Mouse (Mus musculus): ENCODE results near the gene Apom. TPM values are rescaled to one million over a fixed set of nuclear protein-coding genes. Genes with fewer than 3 reads are reported as not detected.

Gene Apom
- total and polyA plus RNA-seq, 2 experiments from 2014 or later, result 0.11 TPM; not detected in 1

DNA sequence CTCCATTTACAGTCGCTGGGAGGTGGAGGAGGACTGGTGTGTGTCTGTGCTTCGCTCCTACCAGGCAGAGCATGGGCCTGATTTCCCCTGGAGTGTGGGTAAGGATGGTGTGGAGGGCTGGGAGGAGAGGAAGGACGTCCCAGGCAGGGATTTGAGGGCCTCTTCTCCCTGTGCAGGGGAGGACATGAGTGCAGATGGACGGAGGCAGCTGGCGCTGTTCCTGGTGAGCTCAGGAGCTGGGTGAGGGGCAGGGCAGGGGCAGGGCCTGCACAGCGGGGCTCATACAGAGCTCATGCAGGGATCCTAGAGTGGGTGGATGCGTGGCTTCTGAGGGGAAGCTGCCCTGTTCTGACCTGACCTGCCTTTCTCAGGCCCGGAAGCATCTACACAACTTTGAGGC lies 29.6 kb downstream of the Apom start:
- Histone ChIP-seq H3K4me3 (ENCODE audit: low read depth, low read length) (no peak overlapping the region), H3K4me2 (ENCODE audit: low read depth, low read length) (no peak overlapping the region), H3K9ac (replicated peaks; ENCODE audit: low read depth, low read length) (no peak overlapping the region), H3K9me3 (replicated peaks; ENCODE audit: control insufficient read depth, low read length) (no peaks in the 10 kb centered on the region), H3K27me3 (ENCODE audit: control insufficient read depth, insufficient read depth, low read length) (no peaks in the 10 kb centered on the region), H3K36me3 (replicated peaks; ENCODE audit: control insufficient read depth, insufficient read depth, low read length) (peaks cover 71% of the 10 kb centered on the region), H3K4me1 (ENCODE audit: control insufficient read depth, insufficient read depth) (no peaks in the 10 kb centered on the region), H3K27ac (ENCODE audit: low read depth) (no peak overlapping the region)
- DNase-seq (ENCODE audit: low spot score) (no peak), ATAC-seq (ENCODE audit: insufficient read depth, low read depth) (no peak)
- TF ChIP-seq EP300 (IDR thresholded peaks at IDR 0.05; ENCODE audit: low read depth) (no peak), CTCF (IDR thresholded peaks at IDR 0.05; ENCODE audit: low read depth) (no peak)
- 63% methylated on average over 8 of the region's 8 CpGs for WGBS

DNA sequence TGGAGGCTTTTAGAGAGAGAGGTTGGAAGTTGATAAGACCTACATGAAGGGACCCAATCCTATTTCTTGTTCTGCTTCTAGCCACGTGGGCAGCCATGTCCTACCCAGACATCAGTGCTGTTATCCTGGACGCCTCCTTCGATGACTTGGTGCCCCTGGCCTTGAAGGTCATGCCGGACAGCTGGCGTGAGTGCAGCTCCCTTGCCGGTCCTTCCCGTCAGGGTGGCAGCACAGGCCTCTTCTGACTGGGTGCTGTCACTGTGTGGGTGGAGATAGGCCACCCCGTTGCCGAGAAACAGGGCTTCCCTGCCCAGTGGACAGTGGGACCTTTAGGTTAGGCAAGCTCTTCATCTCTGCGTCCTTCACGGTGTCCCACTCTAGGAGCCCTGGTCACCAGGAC lies 30.7 kb downstream of the Apom start:
- TF ChIP-seq CTCF (IDR thresholded peaks at IDR 0.05; ENCODE audit: low read depth) (no peak), EP300 (IDR thresholded peaks at IDR 0.05; ENCODE audit: low read depth) (no peak)
- Histone ChIP-seq H3K27ac (ENCODE audit: low read depth) (no peak overlapping the region), H3K4me3 (ENCODE audit: low read depth, low read length) (no peak overlapping the region), H3K27me3 (ENCODE audit: control insufficient read depth, insufficient read depth, low read length) (no peaks in the 10 kb centered on the region), H3K4me2 (ENCODE audit: low read depth, low read length) (no peak overlapping the region), H3K9ac (replicated peaks; ENCODE audit: low read depth, low read length) (no peak overlapping the region), H3K36me3 (replicated peaks; ENCODE audit: control insufficient read depth, insufficient read depth, low read length) (peaks cover 82% of the 10 kb centered on the region), H3K4me1 (ENCODE audit: control insufficient read depth, insufficient read depth) (no peaks in the 10 kb centered on the region), H3K9me3 (replicated peaks; ENCODE audit: control insufficient read depth, low read length) (no peaks in the 10 kb centered on the region)
- 81% methylated on average over 11 of the region's 11 CpGs for WGBS
- DNase-seq (ENCODE audit: low spot score) (no peak), ATAC-seq (ENCODE audit: insufficient read depth, low read depth) (no peak)

DNA sequence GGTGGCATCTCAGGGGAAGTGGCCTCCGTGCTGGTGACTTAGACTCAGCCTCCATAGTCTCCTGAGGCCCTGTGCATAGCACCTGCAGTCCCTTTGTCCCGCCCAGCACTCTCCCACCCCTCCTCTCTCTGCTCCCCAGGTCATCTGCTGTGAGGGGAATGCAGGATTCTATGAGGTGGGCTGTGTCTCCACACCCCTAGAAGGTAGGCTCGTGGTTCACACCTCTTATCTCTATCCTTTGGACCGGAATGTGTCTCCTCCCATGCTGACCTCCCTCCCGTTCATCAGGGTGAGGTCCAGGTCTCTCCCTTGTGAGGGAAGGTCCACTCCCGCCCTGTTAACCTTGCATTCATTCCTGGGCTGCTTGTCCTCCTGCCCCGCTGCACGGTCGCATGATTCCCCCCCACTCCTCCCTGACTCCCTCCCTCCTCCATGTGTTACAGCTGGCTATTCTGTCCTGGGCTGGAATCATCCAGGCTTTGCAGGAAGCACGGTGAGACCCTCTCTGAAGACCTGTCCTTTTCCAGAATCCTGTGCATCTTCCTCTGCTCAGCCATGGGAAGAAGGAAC lies 31.6 kb downstream of the Apom start:
- no peak overlapping the region for H3K4me3 ChIP-seq (ENCODE audit: low read depth, low read length)
- H3K36me3 ChIP-seq (replicated peaks; ENCODE audit: control insufficient read depth, insufficient read depth, low read length), result peaks cover 89% of the 10 kb centered on the region
- no peak overlapping the region for H3K9ac ChIP-seq (replicated peaks; ENCODE audit: low read depth, low read length)
- no peaks in the 10 kb centered on the region for H3K27me3 ChIP-seq (ENCODE audit: control insufficient read depth, insufficient read depth, low read length)
- ATAC-seq (ENCODE audit: insufficient read depth, low read depth) (no peak), DNase-seq (ENCODE audit: low spot score) (no peak)
- WGBS, result 59% methylated on average over 10 of the region's 10 CpGs
- TF ChIP-seq EP300 (IDR thresholded peaks at IDR 0.05; ENCODE audit: low read depth), result no peak
- no peak for TF ChIP-seq CTCF (IDR thresholded peaks at IDR 0.05; ENCODE audit: low read depth)
- H3K4me1 ChIP-seq (ENCODE audit: control insufficient read depth, insufficient read depth), result no peaks in the 10 kb centered on the region
- no peak overlapping the region for H3K27ac ChIP-seq (ENCODE audit: low read depth)
- no peak overlapping the region for H3K4me2 ChIP-seq (ENCODE audit: low read depth, low read length)
- no peaks in the 10 kb centered on the region for H3K9me3 ChIP-seq (replicated peaks; ENCODE audit: control insufficient read depth, low read length)

DNA sequence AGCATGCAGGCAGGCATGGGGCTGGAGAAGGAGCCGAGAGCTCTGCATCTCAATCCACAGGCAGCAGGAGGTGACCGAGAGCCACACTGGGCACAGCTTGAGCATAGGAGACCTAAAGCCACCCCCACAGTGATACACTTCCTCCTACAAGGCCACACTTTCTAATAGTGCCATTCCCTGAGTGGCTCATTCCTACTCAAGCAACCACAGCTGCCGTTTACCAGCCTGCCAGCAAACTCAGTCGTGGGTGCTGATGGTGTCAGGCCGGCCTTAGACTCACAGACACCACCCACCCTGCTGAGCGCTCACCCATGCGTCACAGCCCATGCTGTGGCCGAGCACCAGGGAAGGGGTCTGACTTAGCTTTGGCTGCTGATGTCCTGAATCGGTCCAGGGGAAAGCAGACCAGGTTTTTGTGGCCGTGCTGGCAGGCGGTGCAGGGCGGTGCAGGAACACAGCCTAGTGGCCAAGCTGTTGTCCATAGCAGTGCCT lies 34.6 kb downstream of the Apom start:
- no peak overlapping the region for H3K9ac ChIP-seq (replicated peaks; ENCODE audit: low read depth, low read length)
- no peak overlapping the region for H3K4me3 ChIP-seq (ENCODE audit: low read depth, low read length)
- no peak overlapping the region for H3K4me2 ChIP-seq (ENCODE audit: low read depth, low read length)
- no peaks in the 10 kb centered on the region for H3K9me3 ChIP-seq (replicated peaks; ENCODE audit: control insufficient read depth, low read length)
- H3K27me3 ChIP-seq (ENCODE audit: control insufficient read depth, insufficient read depth, low read length), result no peaks in the 10 kb centered on the region
- TF ChIP-seq CTCF (IDR thresholded peaks at IDR 0.05; ENCODE audit: low read depth) (no peak), EP300 (IDR thresholded peaks at IDR 0.05; ENCODE audit: low read depth) (no peak)
- H3K27ac ChIP-seq (ENCODE audit: low read depth), result no peak overlapping the region
- ATAC-seq (ENCODE audit: insufficient read depth, low read depth), result no peak
- WGBS, result 83% methylated on average over 12 of the region's 12 CpGs
- DNase-seq (ENCODE audit: low spot score), result no peak
- H3K4me1 ChIP-seq (ENCODE audit: control insufficient read depth, insufficient read depth), result no peaks in the 10 kb centered on the region
- H3K36me3 ChIP-seq (replicated peaks; ENCODE audit: control insufficient read depth, insufficient read depth, low read length), result peaks cover 91% of the 10 kb centered on the region

DNA sequence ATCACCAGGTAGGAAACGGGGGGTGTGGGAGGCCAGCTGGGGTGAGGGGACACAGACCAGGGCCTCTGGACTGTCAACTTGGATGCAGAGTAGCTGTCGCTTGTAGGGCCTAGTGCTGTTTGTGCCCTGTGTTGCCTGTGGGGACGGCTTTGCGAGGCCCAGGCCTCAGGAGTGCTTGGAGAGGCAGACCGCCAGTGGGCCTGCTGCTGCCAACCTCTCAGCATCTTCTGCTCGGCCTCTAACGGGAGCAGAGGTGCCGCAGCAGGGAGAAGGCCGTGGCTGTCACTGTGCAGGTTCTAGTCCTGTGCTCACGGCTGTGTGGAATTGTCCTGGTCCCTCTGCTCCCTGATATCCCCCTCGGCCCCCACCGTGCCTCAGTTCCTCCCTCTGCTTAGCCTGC lies 35.3 kb downstream of the Apom start:
- no peaks in the 10 kb centered on the region for H3K9me3 ChIP-seq (replicated peaks; ENCODE audit: control insufficient read depth, low read length)
- no peaks in the 10 kb centered on the region for H3K4me1 ChIP-seq (ENCODE audit: control insufficient read depth, insufficient read depth)
- no peak for DNase-seq (ENCODE audit: low spot score)
- WGBS, result 76% methylated on average over 12 of the region's 12 CpGs
- H3K4me3 ChIP-seq (ENCODE audit: low read depth, low read length), result no peak overlapping the region
- no peak overlapping the region for H3K27ac ChIP-seq (ENCODE audit: low read depth)
- H3K9ac ChIP-seq (replicated peaks; ENCODE audit: low read depth, low read length), result no peak overlapping the region
- H3K36me3 ChIP-seq (replicated peaks; ENCODE audit: control insufficient read depth, insufficient read depth, low read length), result peaks cover 88% of the 10 kb centered on the region
- no peak overlapping the region for H3K4me2 ChIP-seq (ENCODE audit: low read depth, low read length)
- TF ChIP-seq CTCF (IDR thresholded peaks at IDR 0.05; ENCODE audit: low read depth), result no peak
- TF ChIP-seq EP300 (IDR thresholded peaks at IDR 0.05; ENCODE audit: low read depth), result no peak
- ATAC-seq (ENCODE audit: insufficient read depth, low read depth), result no peak
- no peaks in the 10 kb centered on the region for H3K27me3 ChIP-seq (ENCODE audit: control insufficient read depth, insufficient read depth, low read length)

All from heart, postnatal 0 days (tissue).